Mouse (Mus musculus) ES-E14 (cell line): ENCODE measurements at regions not wholly inside any gene's neighbourhood (a gene's known extent, or its start where the extent isn't known, plus 50 kb on each side); places are given as distances from the start of the nearest gene placed in this dataset.

Experiments
- DNase-seq: peaks from one replicate; pipeline ENCODE4 v3.0.0-alpha.2; 2013; ENCODE audit warnings: low read depth, low spot score
- H3K27ac ChIP-seq: 2 replicates; pipeline ENCODE4 v1.5.1; 2012; ENCODE audit warnings: low read depth, mild to moderate bottlenecking, low read length, moderate library complexity, mixed read lengths; ENCODE audit not compliant: poor library complexity, insufficient read depth, severe bottlenecking
- H3K36me3 ChIP-seq: 2 replicates; pipeline ENCODE4 v1.6.1; 2012; ENCODE audit warnings: mild to moderate bottlenecking, low read length, moderate library complexity, mixed read lengths; ENCODE audit not compliant: control insufficient read depth, poor library complexity, insufficient read depth, severe bottlenecking
- H3K4me1 ChIP-seq, 2 experiments: fragments of 150-350 bp in 1 of 2; sonication (generic) in 1 of 2; 2 replicates each; pipeline ENCODE4 v1.6.1; 2012; ENCODE audit warnings: low read length in 2 of 2, mild to moderate bottlenecking in 1 of 2, mixed read lengths in 1 of 2; ENCODE audit not compliant: control insufficient read depth in 2 of 2, insufficient read depth in 2 of 2, poor library complexity in 1 of 2
- H3K4me3 ChIP-seq, 2 experiments: fragments of 150-350 bp in 1 of 2; sonication (generic) in 1 of 2; 2 replicates each; pipeline ENCODE4 v1.5.1; 2012; ENCODE audit warnings: low read length in 2 of 2, low read depth in 1 of 2, mild to moderate bottlenecking in 1 of 2, mixed read lengths in 1 of 2; ENCODE audit not compliant: insufficient read depth in 1 of 2, poor library complexity in 1 of 2, severe bottlenecking in 1 of 2
- H3K9ac ChIP-seq: 2 replicates; pipeline ENCODE4 v1.6.1; 2012; ENCODE audit warnings: low read depth, mild to moderate bottlenecking, low read length, mixed read lengths; ENCODE audit not compliant: poor library complexity, insufficient read depth, severe bottlenecking
- H3K9me3 ChIP-seq: fragments of 150-350 bp; sonication (generic); 2 replicates; pipeline ENCODE4 v1.6.1; 2012; ENCODE audit warnings: low read depth, mild to moderate bottlenecking, low read length; ENCODE audit not compliant: control insufficient read depth, insufficient read depth
- CHD2 ChIP-seq: IDR thresholded peaks from 2 replicates; pipeline ENCODE4 v1.6.1; 2014; ENCODE audit warnings: mild to moderate bottlenecking, low read depth, low read length, inconsistent platforms
- HCFC1 ChIP-seq: IDR thresholded peaks from 2 replicates; pipeline ENCODE4 v1.6.1; 2012; ENCODE audit warnings: low read length, inconsistent platforms, borderline replicate concordance; ENCODE audit not compliant: insufficient read depth
- MAFK ChIP-seq: IDR thresholded peaks from 2 replicates; pipeline ENCODE4 v1.6.1; 2014; ENCODE audit warnings: mild to moderate bottlenecking, low read depth, low read length, inconsistent platforms; ENCODE audit not compliant: insufficient read depth
- ZC3H11A ChIP-seq: IDR thresholded peaks from 2 replicates; pipeline ENCODE4 v1.6.1; 2012; ENCODE audit warnings: low read depth, mild to moderate bottlenecking, inconsistent platforms, low read length, borderline replicate concordance
- ZNF384 ChIP-seq: IDR thresholded peaks from 2 replicates; pipeline ENCODE4 v1.6.1; 2012; ENCODE audit warnings: low read depth, low read length, inconsistent platforms
- in situ Hi-C, 2 experiments: fragments of 600-800 bp; cut with MboI; formaldehyde crosslinking; loops; one replicate each; pipeline ENCODE4 v1.15.1; 2025; ENCODE audit warnings: low sequenced_read_pairs in 2 of 2, inconsistent platforms in 1 of 2; ENCODE audit not compliant: unreplicated experiment in 2 of 2

DNA sequence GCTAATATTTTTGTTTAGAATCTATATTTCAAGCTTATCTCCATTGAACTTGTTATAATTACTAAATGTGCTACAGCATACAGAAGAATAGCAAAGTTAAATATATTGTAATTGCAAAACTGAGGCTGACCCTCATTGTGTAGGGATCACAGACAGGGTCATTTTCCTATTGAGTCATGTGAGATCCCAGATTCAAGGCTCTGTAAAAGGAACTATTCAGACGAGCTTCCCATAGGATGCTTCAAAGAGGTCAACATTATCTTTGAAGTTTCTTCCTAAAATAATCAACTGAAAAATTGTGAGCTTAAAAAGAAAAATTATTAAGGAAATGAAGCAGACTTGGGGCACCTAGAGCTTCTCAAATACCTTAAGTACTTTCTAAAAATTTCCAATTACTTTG is 1469.5 kb upstream of the Gm8797 start:
- H3K27ac ChIP-seq = no peak overlapping the region
- TF ChIP-seq HCFC1 = no peak
- no peak for TF ChIP-seq ZC3H11A
- TF ChIP-seq ZNF384 = no peak
- no peak for TF ChIP-seq CHD2
- no peak for TF ChIP-seq MAFK
- in situ Hi-C loops = no loop called here
- H3K9me3 ChIP-seq = no peaks in the 10 kb centered on the region
- no peak for DNase-seq
- no peaks in the 10 kb centered on the region for H3K36me3 ChIP-seq
- H3K4me3 ChIP-seq = no peak overlapping the region
- H3K4me1 ChIP-seq = no peaks in the 10 kb centered on the region
- no peak overlapping the region for H3K9ac ChIP-seq

DNA sequence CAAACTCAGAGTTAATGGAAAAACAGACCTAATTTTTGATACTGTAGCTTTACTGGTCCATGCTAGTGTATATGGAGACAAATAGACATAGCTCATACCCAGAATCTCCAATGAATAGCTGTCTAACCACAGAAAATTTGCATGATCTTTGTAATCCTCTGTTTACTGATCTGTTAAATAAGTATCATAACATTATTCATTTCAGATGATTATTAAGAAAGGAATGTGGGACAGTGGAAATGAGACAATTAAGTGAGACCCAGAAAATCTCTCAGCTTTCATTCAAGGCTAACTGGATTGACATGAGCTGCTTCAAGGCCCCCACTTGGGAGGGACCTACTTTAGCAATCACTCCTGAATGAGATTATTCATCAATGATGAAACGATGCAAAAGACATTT is 1463.5 kb upstream of the Gm8797 start:
- TF ChIP-seq ZC3H11A = no peak
- TF ChIP-seq HCFC1 = no peak
- no peak for TF ChIP-seq CHD2
- no peak for TF ChIP-seq MAFK
- TF ChIP-seq ZNF384 = no peak
- no peaks in the 10 kb centered on the region for H3K4me1 ChIP-seq
- in situ Hi-C loops = no loop called here
- no peak overlapping the region for H3K27ac ChIP-seq
- H3K9me3 ChIP-seq = no peaks in the 10 kb centered on the region
- no peak for DNase-seq
- H3K4me3 ChIP-seq = no peak overlapping the region
- no peak overlapping the region for H3K9ac ChIP-seq
- no peaks in the 10 kb centered on the region for H3K36me3 ChIP-seq

DNA sequence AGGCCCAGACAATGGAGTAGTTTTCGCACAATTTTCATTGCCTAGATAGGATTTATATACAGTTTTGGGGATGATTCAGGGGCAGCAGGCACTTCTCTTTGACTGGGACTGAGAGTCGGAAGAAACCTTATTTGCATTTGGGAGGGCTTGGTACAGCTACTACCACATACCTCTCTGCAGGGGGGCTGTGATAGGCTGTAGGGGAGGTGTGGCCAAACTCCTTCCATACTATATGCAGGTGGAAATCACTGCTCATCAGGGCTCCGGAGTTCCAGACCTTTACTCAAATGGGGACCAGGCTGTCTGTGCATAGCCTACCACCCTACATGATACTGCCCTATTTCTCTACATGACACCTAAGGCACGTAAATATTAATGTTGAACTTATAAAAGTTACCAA is 1414.2 kb upstream of the Gm8797 start:
- TF ChIP-seq MAFK (no peak), ZC3H11A (no peak), ZNF384 (no peak), HCFC1 (no peak), CHD2 (no peak)
- no peak overlapping the region for H3K9ac ChIP-seq
- no peaks in the 10 kb centered on the region for H3K36me3 ChIP-seq
- no peak overlapping the region for H3K27ac ChIP-seq
- no peak for DNase-seq
- in situ Hi-C loops = no loop called here
- no peaks in the 10 kb centered on the region for H3K4me1 ChIP-seq
- no peak overlapping the region for H3K4me3 ChIP-seq
- no peaks in the 10 kb centered on the region for H3K9me3 ChIP-seq

DNA sequence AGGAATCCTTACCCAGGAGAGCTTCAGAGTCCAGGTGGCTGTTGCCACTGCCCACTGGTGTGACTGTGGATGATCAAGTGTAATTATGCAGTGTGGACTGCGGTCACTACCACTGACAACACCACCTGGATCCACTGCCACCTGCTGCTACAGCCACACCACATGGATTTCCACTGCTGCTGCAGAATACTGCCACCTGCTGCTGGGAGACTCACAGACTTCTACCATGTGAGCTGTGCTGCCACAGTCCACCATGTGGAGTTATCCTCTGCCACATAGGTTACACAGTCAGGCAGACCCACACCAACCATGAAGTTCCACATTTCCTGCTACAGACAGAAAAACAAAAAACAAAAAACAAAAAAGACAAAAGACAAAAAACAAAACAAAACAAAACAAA is 1411.5 kb upstream of the Gm8797 start:
- Histone ChIP-seq H3K4me3 (no peak overlapping the region), H3K9ac (no peak overlapping the region), H3K27ac (no peak overlapping the region), H3K9me3 (no peaks in the 10 kb centered on the region), H3K36me3 (no peaks in the 10 kb centered on the region), H3K4me1 (no peaks in the 10 kb centered on the region)
- no peak for DNase-seq
- TF ChIP-seq MAFK = no peak
- no peak for TF ChIP-seq HCFC1
- no peak for TF ChIP-seq ZC3H11A
- no peak for TF ChIP-seq CHD2
- TF ChIP-seq ZNF384 = no peak
- in situ Hi-C loops = no loop called here
